In genomic region chr9:69439805-69440357, GRCm38 (mm10) we compare ENCODE assay signal across 8 mouse cellular contexts. TPM values are rescaled to one million over a fixed set of nuclear protein-coding genes. Genes with fewer than 3 reads are reported as not detected.
DNase-seq lines count a peak whose midpoint lies in the region; ATAC-seq and TF ChIP-seq lines count a peak whose summit lies in the region.

No protein-coding gene starts in this region.

- TF ChIP-seq EP300 in liver, postnatal 0 days (IDR thresholded peaks at IDR 0.05; ENCODE audit: low read depth), result no peak

- H3K9me3 ChIP-seq in liver, postnatal 0 days (ENCODE audit: low read length), result no peaks in the 10 kb centered on the region

- peaks cover 24% of the 10 kb centered on the region for H3K4me1 ChIP-seq in liver, postnatal 0 days (ENCODE audit: insufficient read depth)

- DNase-seq in CD4-positive, CD25-positive, alpha-beta regulatory T cell, adult 2 months (ENCODE audit: low read depth, low spot score), result peak; percentile 23
- DNase-seq in Muller cell, postnatal 12 days (ENCODE audit: inconsistent ontology term), result peak; percentile 45
- peak; percentile 37 for DNase-seq in liver, postnatal 0 days
- DNase-seq in retina, embryonic 14.5 days (ENCODE audit: low spot score), result no peak
- no peak for DNase-seq in cerebellum, adult 9-10 months
- no peak for DNase-seq in left cerebral cortex, postnatal 10 days (ENCODE audit: extremely low spot score in 1 of 2, low spot score in 2 of 2)

- TF ChIP-seq CTCF in liver, postnatal 0 days (IDR thresholded peaks at IDR 0.05; ENCODE audit: low read depth), result peak; percentile 43

- peak overlapping the region; percentile 68 for H3K27ac ChIP-seq in liver, postnatal 0 days (ENCODE audit: low read depth)

- WGBS in liver, postnatal 0 days (ENCODE audit: insufficient replicate concordance), result 16% methylated on average over 7 of the region's 7 CpGs

- no peak overlapping the region for H3K4me3 ChIP-seq in liver, postnatal 0 days (ENCODE audit: low read depth, low read length)

- H3K36me3 ChIP-seq in liver, postnatal 0 days (replicated peaks; ENCODE audit: insufficient read depth, low read length), result no peaks in the 10 kb centered on the region

- ATAC-seq in CD4-positive, CD25-positive, alpha-beta regulatory T cell, adult 4 months, result no peak
- peak; percentile 54 to 71 for ATAC-seq in hematopoietic stem cell, adult 5-6 weeks (replicated peaks in 1 of 2; ENCODE audit: insufficient read depth in 1 of 2, low FRiP score in 2 of 2, low TSS enrichment in 1 of 2, low read depth in 1 of 2, poor library complexity in 2 of 2, severe bottlenecking in 2 of 2)
- peak; percentile 73 for ATAC-seq in liver, postnatal 0 days

- H3K27me3 ChIP-seq in liver, postnatal 0 days (ENCODE audit: insufficient read depth, low read length), result no peaks in the 10 kb centered on the region

- H3K4me2 ChIP-seq in liver, postnatal 0 days (ENCODE audit: low read depth, low read length), result no peak overlapping the region

- H3K9ac ChIP-seq in liver, postnatal 0 days (replicated peaks), result no peak overlapping the region

- intact Hi-C loops in left cerebral cortex, postnatal 10 days (cut with DNase I), result no loop called here

RNA-seq across cellular contexts. Expression of gene Anxa2, which starts 13.5 kb away (rescaled TPM):
- polyA plus RNA-seq in CD4-positive, CD25-positive, alpha-beta regulatory T cell, adult 4 months (2017; shearing (Covaris generic)), result 100 to 1,000 TPM in 1 of 2 experiments, 10 to 100 TPM in 1; 95.7 to 127 TPM
- 47.5 and 80.7 TPM in 2 replicates for total RNA-seq in hematopoietic stem cell, adult 5-6 weeks (2017)
- polyA plus RNA-seq in liver, postnatal 0 days (2015; fragmentation: Nextera tagmentation; extraction: Ambion mirVana), result 68.2 and 78.3 TPM in 2 replicates
- total RNA-seq in left cerebral cortex, postnatal 10 days (2021), result 10 to 100 TPM; 15.9 to 17.0 TPM

RNA-seq across cellular contexts. Expression of gene Ice2, which starts 42.2 kb away (rescaled TPM):
- 10 to 100 TPM; 24.5 to 31.2 TPM for polyA plus RNA-seq in CD4-positive, CD25-positive, alpha-beta regulatory T cell, adult 4 months (2017; shearing (Covaris generic))
- total RNA-seq in hematopoietic stem cell, adult 5-6 weeks (2017), result 23.4 and 26.0 TPM in 2 replicates
- 4.5 and 5.1 TPM in 2 replicates for polyA plus RNA-seq in liver, postnatal 0 days (2015; fragmentation: Nextera tagmentation; extraction: Ambion mirVana)
- total RNA-seq in left cerebral cortex, postnatal 10 days (2021), result 1 to 10 TPM; 8.3 to 8.9 TPM

Comparison
In these comparisons a context has a peak if more than half of its experiments do, and no peak if none do; other contexts are left out.
1. DNase-seq: peak in CD4-positive, CD25-positive, alpha-beta regulatory T cell, adult 2 months (single experiment), Muller cell, postnatal 12 days (single experiment) and liver, postnatal 0 days (single experiment); none in retina, embryonic 14.5 days (single experiment), cerebellum, adult 9-10 months (single experiment) and left cerebral cortex, postnatal 10 days (0 of 2).